Mouse (Mus musculus): ENCODE data around the gene B3galt4.

DNA sequence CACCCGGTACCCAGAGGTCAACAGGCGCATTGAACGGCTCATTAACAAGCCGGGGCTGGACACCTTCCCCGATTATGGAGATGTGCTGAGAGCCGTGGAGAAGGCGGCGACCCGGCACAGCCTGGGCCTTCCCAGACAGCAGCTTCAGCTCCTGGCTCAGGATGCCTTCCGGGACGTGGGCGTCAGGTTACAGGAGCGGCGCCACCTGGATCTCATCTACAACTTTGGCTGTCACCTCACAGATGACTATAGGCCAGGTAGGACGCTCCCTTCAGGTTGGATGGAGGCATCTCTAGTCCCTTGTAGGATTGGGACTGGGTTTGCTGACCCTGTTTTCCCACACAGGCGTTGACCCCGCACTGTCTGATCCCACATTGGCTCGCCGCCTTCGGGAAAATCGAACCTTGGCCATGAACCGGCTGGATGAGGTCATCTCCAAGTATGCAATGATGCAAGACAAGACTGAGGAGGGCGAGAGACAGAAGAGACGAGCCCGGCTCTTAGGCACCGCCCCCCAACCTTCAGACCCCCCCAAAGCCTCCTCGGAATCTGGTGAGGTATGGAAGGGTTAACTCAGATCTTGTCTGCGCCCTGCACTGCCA, 39.4 kb downstream of the B3galt4 start:
- TF ChIP-seq CTCF (IDR thresholded peaks at IDR 0.05; ENCODE audit: insufficient read depth, low read length) (no peak), POLR2A (IDR thresholded peaks at IDR 0.05; ENCODE audit: borderline replicate concordance, extremely low read depth, low read depth, low read length) (no peak)
